Mouse (Mus musculus): ENCODE results near the gene Atp6v0d1.

- TF ChIP-seq CHD2 (IDR thresholded peaks at IDR 0.05; ENCODE audit: low read depth, low read length): no peak
- no peak for TF ChIP-seq HCFC1 (IDR thresholded peaks at IDR 0.05; ENCODE audit: borderline replicate concordance, insufficient read depth, low read length)
- TF ChIP-seq ZC3H11A (IDR thresholded peaks at IDR 0.05; ENCODE audit: borderline replicate concordance, low read depth, low read length): no peak
- no peak for TF ChIP-seq MAFK (IDR thresholded peaks at IDR 0.05; ENCODE audit: insufficient read depth, low read depth, low read length)
- peak; percentile 63 for TF ChIP-seq ZNF384 (IDR thresholded peaks at IDR 0.05; ENCODE audit: low read depth, low read length)
Observed at GRCm38 (mm10) chr8:105573427-105573826, 7.6 kb upstream of the Atp6v0d1 start.

Data from ES-E14 (cell line).